18 mouse cellular contexts compared by ENCODE assay signal in genomic region chr19:10235784-10236565, GRCm38 (mm10). TPM values are rescaled to one million over a fixed set of nuclear protein-coding genes. Genes with fewer than 3 reads are reported as not detected.
A peak's percentile ranks its signal among the peaks of the same experiment; 100 is the strongest.
DNase-seq lines count a peak whose midpoint lies in the region; ATAC-seq and TF ChIP-seq lines count a peak whose summit lies in the region.
"Had no signal": no experiment of that assay in that cellular context is flagged by ENCODE, and none has a peak within 500 bp of the region (broad histone marks: within the 10 kb centered on the region; RNA-seq: fewer than 3 reads in every experiment).

No protein-coding gene starts in this region.

- TF ChIP-seq CTCF in liver, embryonic 14.5 days (IDR thresholded peaks at IDR 0.05; ENCODE audit: low read depth), result no peak
- no peak for TF ChIP-seq CTCF in lung, postnatal 0 days (IDR thresholded peaks at IDR 0.05)

- WGBS in kidney, embryonic 14.5 days, result 81% methylated on average over 9 of the region's 9 CpGs
- 45% methylated on average over 9 of the region's 9 CpGs for WGBS in liver, embryonic 14.5 days (ENCODE audit: insufficient replicate concordance)
- WGBS in lung, postnatal 0 days, result 65% methylated on average over 9 of the region's 9 CpGs

- TF ChIP-seq EP300 in liver, embryonic 14.5 days (IDR thresholded peaks at IDR 0.05; ENCODE audit: low read depth), result no peak
- TF ChIP-seq EP300 in lung, postnatal 0 days (IDR thresholded peaks at IDR 0.05), result no peak

- H3K4me3 ChIP-seq in kidney, embryonic 14.5 days (ENCODE audit: low read length), result no peak overlapping the region
- H3K4me3 ChIP-seq in liver, embryonic 14.5 days (ENCODE audit: insufficient read depth in 1 of 2, low read depth in 2 of 2, low read length in 2 of 2), result no peak overlapping the region
- H3K4me3 ChIP-seq in lung, postnatal 0 days (ENCODE audit: low read depth, low read length), result no peak overlapping the region
- H3K4me3 ChIP-seq: forebrain, embryonic 12.5 days; limb, embryonic 12.5 days; neural tube, embryonic 13.5 days had no signal

- H3K9ac ChIP-seq in kidney, embryonic 14.5 days (ENCODE audit: low read depth, low read length), result no peak overlapping the region
- no peak overlapping the region for H3K9ac ChIP-seq in liver, embryonic 14.5 days (replicated peaks)
- H3K9ac ChIP-seq in lung, postnatal 0 days (replicated peaks; ENCODE audit: low read depth), result no peak overlapping the region
- H3K9ac ChIP-seq: forebrain, embryonic 12.5 days; hindbrain, embryonic 14.5 days; limb, embryonic 12.5 days; neural tube, embryonic 13.5 days had no signal

- H3K4me2 ChIP-seq in kidney, embryonic 14.5 days (replicated peaks; ENCODE audit: low read depth, low read length), result no peak overlapping the region
- no peak overlapping the region; the same call in 1 of the 2 replicates for H3K4me2 ChIP-seq in liver, embryonic 14.5 days (ENCODE audit: low read depth)
- no peak overlapping the region for H3K4me2 ChIP-seq in lung, postnatal 0 days (replicated peaks; ENCODE audit: low read depth, low read length)
- H3K4me2 ChIP-seq: forebrain, embryonic 12.5 days; hindbrain, embryonic 14.5 days; limb, embryonic 12.5 days; neural tube, embryonic 13.5 days had no signal

- no peaks in the 10 kb centered on the region for H3K9me3 ChIP-seq in kidney, embryonic 14.5 days (ENCODE audit: control insufficient read depth, low read length)
- no peaks in the 10 kb centered on the region for H3K9me3 ChIP-seq in liver, embryonic 14.5 days (ENCODE audit: control insufficient read depth, low read length)
- H3K9me3 ChIP-seq in lung, postnatal 0 days (ENCODE audit: low read length), result no peaks in the 10 kb centered on the region
- H3K9me3 ChIP-seq: forebrain, embryonic 12.5 days; limb, embryonic 12.5 days; neural tube, embryonic 13.5 days had no signal

- no peak overlapping the region for H3K27ac ChIP-seq in kidney, embryonic 14.5 days (ENCODE audit: low read depth, low read length)
- H3K27ac ChIP-seq in liver, embryonic 14.5 days, result no peak overlapping the region
- H3K27ac ChIP-seq in lung, postnatal 0 days (ENCODE audit: low read length), result no peak overlapping the region
- H3K27ac ChIP-seq: forebrain, embryonic 12.5 days; hindbrain, embryonic 14.5 days; limb, embryonic 12.5 days; neural tube, embryonic 13.5 days had no signal

- peak; percentile 80 for DNase-seq in kidney, adult 11 months
- peak; percentile 68 for DNase-seq in kidney, postnatal 14 days
- peak in 1 of 3 experiments; percentile 19 for DNase-seq in liver, embryonic 14.5 days (ENCODE audit: low read depth in 3 of 3, low spot score in 3 of 3)
- DNase-seq in urinary bladder, postnatal 36 days (ENCODE audit: low spot score in 2 of 2), result no peak
- no peak for DNase-seq in right cerebral cortex, postnatal 10 days (ENCODE audit: low spot score in 2 of 2)
- DNase-seq in lung, postnatal 0 days (ENCODE audit: low spot score), result no peak
- DNase-seq: cerebellum, adult 2 months; embryo, embryonic 11 days; heart, adult 18-20 months; heart, postnatal 14 days; lung, postnatal 10 days; thymus, postnatal 25 days had no signal

- H3K27me3 ChIP-seq in kidney, embryonic 14.5 days (ENCODE audit: control insufficient read depth, insufficient read depth, low read length), result no peaks in the 10 kb centered on the region
- H3K27me3 ChIP-seq in liver, embryonic 14.5 days (ENCODE audit: control insufficient read depth, insufficient read depth, low read length), result peaks cover 7% of the 10 kb centered on the region
- 0 out of 2 replicates have a peak, but pooled peaks cover 4% of the 10 kb centered on the region for H3K27me3 ChIP-seq in lung, postnatal 0 days (replicated peaks; ENCODE audit: insufficient read depth, low read length)
- H3K27me3 ChIP-seq: limb, embryonic 12.5 days had no signal

- ATAC-seq in kidney, embryonic 14.5 days (ENCODE audit: low FRiP score, low TSS enrichment), result no peak
- ATAC-seq in liver, embryonic 14.5 days (ENCODE audit: insufficient read depth), result peak; percentile 63
- ATAC-seq in megakaryocyte progenitor cell, adult 5-6 weeks (replicated peaks; ENCODE audit: poor library complexity), result no peak
- ATAC-seq in lung, postnatal 0 days, result no peak

- H3K36me3 ChIP-seq in kidney, embryonic 14.5 days (ENCODE audit: control insufficient read depth, insufficient read depth, low read length), result no peaks in the 10 kb centered on the region
- H3K36me3 ChIP-seq in liver, embryonic 14.5 days (replicated peaks; ENCODE audit: control insufficient read depth, insufficient read depth, low read depth), result no peaks in the 10 kb centered on the region
- H3K36me3 ChIP-seq in lung, postnatal 0 days (ENCODE audit: insufficient read depth, low read length), result no peaks in the 10 kb centered on the region
- H3K36me3 ChIP-seq: forebrain, embryonic 12.5 days; limb, embryonic 12.5 days; neural tube, embryonic 13.5 days had no signal

- H3K4me1 ChIP-seq in kidney, embryonic 14.5 days (ENCODE audit: control insufficient read depth, insufficient read depth, low read length), result peaks cover 14% of the 10 kb centered on the region; the same call in 1 of the 2 replicates
- H3K4me1 ChIP-seq in liver, embryonic 14.5 days (replicated peaks; ENCODE audit: control insufficient read depth in 2 of 2, insufficient read depth in 2 of 2, low read length in 1 of 2), result peaks cover 3 to 30% of the 10 kb centered on the region in 2 experiments; a peak in 2 of 4 replicates
- no peaks in the 10 kb centered on the region for H3K4me1 ChIP-seq in lung, postnatal 0 days (ENCODE audit: insufficient read depth, low read depth, low read length)

RNA-seq across cellular contexts. Expression of gene Myrf, which starts 4.6 kb away (rescaled TPM):
- polyA plus RNA-seq in kidney, embryonic 14.5 days (2014; fragmentation: Nextera tagmentation; extraction: Ambion mirVana), result 3.9 and 6.4 TPM in 2 replicates
- 6.4 and 9.1 TPM in 2 replicates for polyA plus RNA-seq in liver, embryonic 14.5 days (2012; rRNA removed)
- 3.5 and 3.7 TPM in 2 replicates for polyA plus RNA-seq in liver, embryonic 14.5 days (2014; fragmentation: Nextera tagmentation; extraction: Ambion mirVana)
- total RNA-seq in megakaryocyte progenitor cell, adult 5-6 weeks (2015), result not detected in 2 replicates
- not detected in 2 replicates for total RNA-seq in megakaryocyte progenitor cell, adult 5-6 weeks (2017)
- 5.0 and 5.9 TPM in 2 replicates for polyA plus RNA-seq in lung, postnatal 0 days (2015; fragmentation: Nextera tagmentation; extraction: Ambion mirVana)

RNA-seq across cellular contexts. Expression of gene Fen1, which starts 32.0 kb away (rescaled TPM):
- 92.9 and 99.2 TPM in 2 replicates for polyA plus RNA-seq in kidney, embryonic 14.5 days (2014; fragmentation: Nextera tagmentation; extraction: Ambion mirVana)
- polyA plus RNA-seq in liver, embryonic 14.5 days (2012; rRNA removed), result 53.1 and 75.8 TPM in 2 replicates
- 131 and 145 TPM in 2 replicates for polyA plus RNA-seq in liver, embryonic 14.5 days (2014; fragmentation: Nextera tagmentation; extraction: Ambion mirVana)
- total RNA-seq in megakaryocyte progenitor cell, adult 5-6 weeks (2015), result 56.9 and 61.1 TPM in 2 replicates
- total RNA-seq in megakaryocyte progenitor cell, adult 5-6 weeks (2017), result 125 and 135 TPM in 2 replicates
- 18.0 and 18.7 TPM in 2 replicates for polyA plus RNA-seq in lung, postnatal 0 days (2015; fragmentation: Nextera tagmentation; extraction: Ambion mirVana)

RNA-seq across cellular contexts. Expression of gene Tmem258, which starts 32.2 kb away (rescaled TPM):
- 467 and 649 TPM in 2 replicates for polyA plus RNA-seq in kidney, embryonic 14.5 days (2014; fragmentation: Nextera tagmentation; extraction: Ambion mirVana)
- 78.6 and 107 TPM in 2 replicates for polyA plus RNA-seq in liver, embryonic 14.5 days (2012; rRNA removed)
- polyA plus RNA-seq in liver, embryonic 14.5 days (2014; fragmentation: Nextera tagmentation; extraction: Ambion mirVana), result 397 and 402 TPM in 2 replicates
- 308 and 313 TPM in 2 replicates for total RNA-seq in megakaryocyte progenitor cell, adult 5-6 weeks (2015)
- 149 and 204 TPM in 2 replicates for total RNA-seq in megakaryocyte progenitor cell, adult 5-6 weeks (2017)
- 362 and 394 TPM in 2 replicates for polyA plus RNA-seq in lung, postnatal 0 days (2015; fragmentation: Nextera tagmentation; extraction: Ambion mirVana)

RNA-seq across cellular contexts. Expression of gene Fads1, which starts 53.3 kb away (rescaled TPM):
- 51.3 and 94.3 TPM in 2 replicates for polyA plus RNA-seq in kidney, embryonic 14.5 days (2014; fragmentation: Nextera tagmentation; extraction: Ambion mirVana)
- 27.3 and 32.1 TPM in 2 replicates for polyA plus RNA-seq in liver, embryonic 14.5 days (2012; rRNA removed)
- 45.2 and 50.5 TPM in 2 replicates for polyA plus RNA-seq in liver, embryonic 14.5 days (2014; fragmentation: Nextera tagmentation; extraction: Ambion mirVana)
- total RNA-seq in megakaryocyte progenitor cell, adult 5-6 weeks (2015), result 14.9 and 22.2 TPM in 2 replicates
- total RNA-seq in megakaryocyte progenitor cell, adult 5-6 weeks (2017), result 9.4 and 10.0 TPM in 2 replicates
- polyA plus RNA-seq in lung, postnatal 0 days (2015; fragmentation: Nextera tagmentation; extraction: Ambion mirVana), result 44.5 and 48.8 TPM in 2 replicates

Comparison
In these comparisons a context has a peak if more than half of its experiments do, and no peak if none do; other contexts are left out.
1. DNase-seq: peak in kidney, adult 11 months (single experiment) and kidney, postnatal 14 days (single experiment); none in urinary bladder, postnatal 36 days (0 of 2), right cerebral cortex, postnatal 10 days (0 of 2) and lung, postnatal 0 days (single experiment).